Mouse (Mus musculus) adrenal gland, postnatal 25 days (tissue): ENCODE measurements around the gene Copb1. TPM values are rescaled to one million over a fixed set of nuclear protein-coding genes. Genes with fewer than 3 reads are reported as not detected.

Experiments
- DNase-seq: peaks from one replicate; pipeline ENCODE4 v3.0.0; 2021; ENCODE audit warnings: mixed read lengths
- long read RNA-seq: library from polyadenylated mRNA; stranded (forward); transcript quantifications from one replicate; pipeline ENCODE4 v2.0.0, GENCODE M21; 2021
- total RNA-seq: library from RNA; stranded (reverse); gene quantifications from 2 replicates; pipeline ENCODE4 v1.2.3, GENCODE M21; 2021

Gene Copb1
- 115 and 133 TPM in 2 replicates for total RNA-seq
- long read RNA-seq, transcript Copb1-201 (22 exons, 3,346 nt): major isoform, 182 of 223 reads
- long read RNA-seq, partial matches to known transcripts: 30 of 223 reads
- long read RNA-seq, other reads (novel, unspliced or antisense): 11 of 223 reads

DNA sequence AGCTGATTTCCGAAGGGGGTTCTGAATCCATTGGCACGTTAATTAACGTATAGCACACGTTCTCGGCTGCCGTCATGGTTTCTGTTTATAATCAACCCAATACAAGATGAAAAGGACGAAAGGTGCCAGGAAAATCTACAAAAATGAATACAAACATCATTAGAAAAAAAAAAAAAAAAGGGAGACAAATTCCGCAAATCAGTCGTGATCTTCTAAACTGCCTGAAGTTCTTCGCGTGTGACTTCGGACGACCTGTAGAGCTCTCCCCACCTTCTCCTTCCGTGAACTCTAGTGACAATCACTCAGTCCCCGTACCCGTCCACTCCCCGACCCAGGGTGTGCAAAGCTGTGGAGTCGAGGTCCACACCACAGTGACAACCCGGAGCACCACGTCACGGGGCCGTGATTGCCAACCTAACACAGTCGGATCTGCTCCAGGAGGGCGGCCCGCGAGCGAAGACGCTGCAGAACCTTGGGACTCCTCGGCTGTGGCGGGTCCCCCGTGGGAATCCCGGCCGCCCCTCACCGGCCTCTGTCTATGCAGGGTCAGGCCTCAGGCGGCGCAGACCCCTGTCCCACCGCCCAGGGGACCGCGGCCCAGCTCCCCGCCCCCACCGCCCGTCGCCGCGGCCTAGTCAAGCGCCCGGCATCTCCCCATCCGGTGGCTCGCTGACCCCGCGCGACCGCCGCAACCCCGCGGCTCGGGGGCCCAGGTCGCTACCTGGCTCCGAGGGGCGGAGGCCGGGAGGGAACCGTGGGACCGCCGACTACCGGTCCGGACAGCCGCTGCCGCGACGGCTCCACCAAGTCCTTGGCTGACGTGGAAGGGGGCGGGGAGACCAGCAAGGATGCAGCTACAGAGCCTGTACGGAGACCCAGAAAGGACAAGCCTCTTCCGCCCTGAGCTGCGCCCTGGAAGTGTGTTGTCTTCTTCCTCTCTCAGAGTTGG, at the start of gene Copb1:
Gene Copb1 (minus strand): TSS at position 827 of the 949 bp plus-strand sequence.
- DNase-seq: peak; percentile 92

DNA sequence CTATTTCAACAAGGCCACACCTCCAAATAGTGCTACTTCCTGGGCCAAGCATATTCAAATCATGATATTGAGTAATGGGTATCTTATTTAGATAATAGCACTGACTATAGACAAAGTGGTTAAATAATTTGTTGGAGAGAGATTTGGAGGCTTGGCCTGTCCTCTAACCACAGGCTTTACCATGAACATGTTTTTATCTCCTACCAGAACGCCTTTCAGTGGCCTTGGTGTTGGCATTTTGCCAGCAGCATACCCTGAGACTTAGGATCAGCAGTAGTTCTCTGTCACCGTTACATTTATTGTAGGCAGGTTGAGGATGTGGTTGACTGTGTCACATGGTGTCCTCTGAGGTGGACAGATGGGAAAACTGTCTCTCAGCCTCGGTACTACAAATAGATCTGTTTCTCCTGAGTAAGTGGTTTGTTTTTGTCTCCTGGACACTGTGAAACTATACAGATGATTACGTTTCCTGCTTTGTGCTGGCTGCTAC, 46.8 kb upstream of the Copb1 start:
- no peak for DNase-seq

DNA sequence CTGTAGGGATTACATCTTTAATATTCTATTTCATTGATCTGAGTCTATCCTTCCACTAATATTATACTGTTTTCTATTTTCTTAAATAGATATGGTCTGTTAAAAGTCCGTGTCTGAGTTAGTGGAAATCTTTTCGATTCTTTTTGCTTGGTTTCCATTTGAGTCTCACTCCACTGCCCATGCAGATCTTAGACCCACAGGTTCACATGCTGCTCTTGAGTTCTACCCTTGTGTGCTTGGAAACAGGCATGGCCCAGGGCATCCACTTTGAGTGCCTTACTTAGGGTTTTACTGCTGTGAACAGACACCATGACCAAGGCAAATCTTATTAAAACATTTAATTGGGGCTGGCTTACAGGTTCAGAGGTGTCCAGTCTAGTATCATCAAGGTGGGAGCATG, 46.3 kb upstream of the Copb1 start:
- DNase-seq: no peak

DNA sequence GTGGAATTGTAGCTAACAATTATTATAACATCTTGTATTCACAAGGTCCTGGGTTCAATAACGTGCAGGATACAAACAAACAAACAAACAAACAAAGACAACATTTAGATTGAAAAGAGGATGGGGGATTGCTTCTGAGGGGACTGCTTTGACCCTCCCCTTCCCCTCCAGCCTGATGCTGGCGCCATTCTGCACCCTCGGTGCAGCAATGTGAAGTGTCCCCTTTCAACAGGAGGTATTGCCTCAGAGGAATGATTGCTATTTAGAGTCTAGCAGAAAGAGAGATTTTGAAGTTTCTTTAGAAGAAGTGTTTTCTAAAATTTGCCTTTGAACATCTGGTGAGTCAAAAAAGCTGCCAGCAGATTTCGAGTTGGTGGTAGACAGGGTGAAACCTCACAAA, 44.7 kb upstream of the Copb1 start:
- DNase-seq: no peak

DNA sequence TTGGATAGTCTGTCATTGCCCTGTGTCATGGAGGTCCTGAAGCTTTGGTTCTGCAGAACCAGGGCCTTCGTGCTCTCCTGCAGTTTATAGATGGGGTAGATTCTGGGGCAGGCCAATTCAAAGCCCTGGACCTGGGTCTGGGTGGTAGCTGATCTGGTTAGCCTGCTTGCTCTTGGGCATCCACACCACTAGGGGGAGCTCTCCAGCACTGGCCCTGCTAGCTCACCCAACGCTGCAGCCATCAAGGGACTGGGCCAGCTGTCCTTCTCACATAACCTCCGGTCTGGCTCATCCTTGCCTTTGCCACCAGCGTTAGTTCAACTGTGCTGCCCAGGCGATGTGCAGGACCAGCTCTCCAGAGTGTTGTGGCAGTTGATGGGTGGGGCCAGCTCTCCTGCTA, 40.2 kb upstream of the Copb1 start:
- DNase-seq: no peak

DNA sequence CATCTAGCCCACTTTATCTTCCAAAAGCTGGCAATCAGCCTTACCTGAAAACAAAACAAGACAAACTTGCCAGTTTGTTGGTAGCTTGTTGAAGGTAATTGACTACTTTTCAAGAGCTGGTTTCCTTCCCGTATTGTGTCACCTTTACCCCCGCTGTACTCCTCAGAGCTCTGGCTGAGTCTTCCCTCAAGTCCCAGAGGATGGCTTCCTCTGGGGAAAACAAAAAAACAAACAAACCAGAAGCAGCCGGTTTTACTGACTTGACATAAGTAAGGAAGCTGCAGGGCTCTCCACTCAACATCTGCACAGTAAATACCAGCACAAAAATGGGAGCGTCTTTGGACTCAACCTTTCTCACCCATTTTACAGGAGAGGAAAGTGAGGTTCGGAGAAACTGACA, 39.4 kb upstream of the Copb1 start:
- no peak for DNase-seq

DNA sequence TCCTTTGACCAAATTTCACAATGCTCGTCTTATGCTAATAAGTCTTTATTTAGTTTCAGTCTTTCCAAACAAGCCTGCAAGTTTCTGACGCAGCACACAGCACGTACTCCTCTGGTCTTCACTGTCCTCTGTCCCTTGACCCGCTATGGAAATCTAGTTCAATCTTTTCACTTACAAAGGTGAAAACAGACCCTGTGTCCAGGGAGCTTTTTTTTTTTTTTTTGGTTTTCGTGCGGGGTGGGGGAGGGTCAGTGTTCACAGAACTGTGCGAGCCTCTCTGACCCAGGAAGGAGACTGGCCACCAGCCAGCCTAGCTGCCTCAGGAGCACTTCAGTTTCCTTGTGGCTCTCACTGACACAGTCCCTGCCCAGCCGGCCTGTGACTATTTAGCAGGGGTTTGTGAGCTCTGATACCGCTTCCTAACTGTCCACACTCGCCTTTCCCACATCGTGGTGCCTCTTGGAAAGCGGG, 38.0 kb upstream of the Copb1 start:
- peak; percentile 83 for DNase-seq

DNA sequence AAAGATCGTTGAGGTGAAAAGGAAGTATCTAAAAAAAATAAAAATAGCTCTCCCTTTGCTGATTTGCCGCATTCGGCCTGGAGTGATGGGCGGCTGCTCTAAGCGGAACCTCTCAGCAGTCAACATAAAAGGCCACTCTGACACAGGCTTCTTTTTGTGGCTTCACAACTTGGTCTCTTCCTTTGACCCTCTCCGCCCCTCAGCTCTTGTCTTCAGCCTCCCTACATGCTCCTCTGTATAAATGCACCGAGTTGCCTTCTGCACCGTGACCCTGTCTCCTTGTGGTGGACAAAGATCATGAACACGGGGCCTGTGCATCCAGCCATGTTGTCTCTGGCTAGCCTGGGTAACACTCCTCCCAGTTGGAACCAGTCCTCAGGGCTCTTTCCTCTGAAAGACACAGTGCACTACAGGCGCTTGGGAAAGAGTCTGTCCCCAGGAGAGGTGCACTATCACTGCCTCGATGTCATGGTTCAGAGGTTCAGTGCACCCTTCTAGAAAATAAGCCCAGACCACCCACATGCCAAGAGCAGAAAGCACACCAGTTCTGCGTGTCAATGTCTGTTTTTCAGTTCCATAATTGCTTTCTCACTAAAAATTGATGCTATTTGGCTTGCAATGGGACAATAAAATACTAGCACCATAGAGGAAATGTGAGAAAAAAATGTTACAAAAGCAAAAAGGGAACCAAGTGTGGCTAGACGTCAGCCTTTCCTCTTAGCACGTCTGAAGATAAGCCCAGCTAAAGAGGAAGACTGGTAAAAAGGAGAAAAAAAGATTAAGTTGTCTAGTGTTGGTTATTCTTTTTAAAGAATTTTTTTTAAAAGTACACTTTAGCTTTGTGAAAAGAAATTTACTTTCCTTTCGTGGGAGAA, 37.2 kb upstream of the Copb1 start:
- peak; percentile 5 for DNase-seq

DNA sequence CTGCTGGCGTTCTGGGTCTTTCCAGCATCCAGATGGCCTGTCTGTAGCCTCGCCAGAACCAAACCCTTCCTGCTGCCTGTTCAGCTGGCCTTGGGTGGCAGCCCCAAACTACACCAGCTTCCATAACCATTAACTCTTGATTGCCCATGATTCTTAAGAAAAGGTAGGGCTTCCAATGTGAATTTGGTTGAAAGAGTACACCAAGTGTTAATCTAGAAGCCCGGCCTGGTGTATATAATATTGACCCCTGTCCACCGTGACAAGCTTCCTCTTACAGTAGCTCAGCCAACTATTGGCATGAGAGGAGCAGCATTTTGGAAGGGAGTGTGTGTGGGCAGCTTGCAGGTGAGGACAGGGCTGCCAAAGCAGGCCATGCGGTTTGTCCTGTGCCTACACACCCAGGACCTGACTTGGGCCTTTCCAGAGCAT, 35.6 kb upstream of the Copb1 start:
- DNase-seq: no peak

DNA sequence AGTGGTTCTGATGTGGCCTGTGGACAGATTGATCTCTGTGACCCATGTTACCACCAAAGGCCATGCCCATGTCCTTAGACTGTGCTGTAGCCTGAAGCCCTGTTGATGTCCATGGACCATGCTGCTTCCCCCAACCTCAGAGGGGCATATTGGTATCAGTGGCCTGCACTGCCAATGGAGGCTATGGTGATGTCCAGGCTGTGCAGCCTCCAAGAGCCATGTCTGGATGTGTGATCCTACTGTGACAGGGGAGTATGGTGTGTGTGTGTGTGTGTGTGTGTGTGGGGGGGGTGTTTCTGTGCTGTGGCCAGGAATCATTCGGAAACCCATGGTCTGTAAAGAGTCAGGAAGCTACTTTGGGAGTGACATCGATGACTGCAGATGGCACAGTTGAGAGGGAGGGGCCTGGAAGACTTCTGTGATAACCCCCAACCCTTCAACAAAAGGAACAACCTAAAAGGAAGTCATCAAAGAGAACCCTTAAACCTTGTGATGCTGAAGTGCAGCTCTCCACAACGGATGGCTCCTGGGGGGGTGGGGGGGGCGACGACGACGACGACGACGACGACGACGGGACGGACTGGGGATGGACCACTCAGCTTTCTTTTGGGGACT, 29.9 kb upstream of the Copb1 start:
- DNase-seq: no peak

DNA sequence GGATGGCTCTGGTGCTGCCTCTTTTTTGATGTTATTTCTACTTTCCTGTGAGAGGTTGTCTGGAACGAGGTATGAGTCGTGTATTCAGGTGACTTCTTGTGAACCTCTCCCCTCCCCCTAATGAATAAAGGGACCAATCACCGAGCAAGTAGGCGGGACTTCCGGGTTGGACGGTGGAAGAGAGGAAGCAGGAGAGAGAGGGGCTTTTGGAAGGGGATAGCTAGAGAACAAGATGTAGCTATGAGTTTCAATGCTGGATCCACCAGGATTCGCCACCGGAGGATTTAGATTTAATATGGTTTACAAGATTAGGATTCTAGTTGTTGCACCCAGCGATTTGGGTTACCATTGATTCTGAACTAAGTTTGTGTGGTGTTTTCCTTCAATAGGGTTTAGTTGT, 28.5 kb upstream of the Copb1 start:
- no peak for DNase-seq

DNA sequence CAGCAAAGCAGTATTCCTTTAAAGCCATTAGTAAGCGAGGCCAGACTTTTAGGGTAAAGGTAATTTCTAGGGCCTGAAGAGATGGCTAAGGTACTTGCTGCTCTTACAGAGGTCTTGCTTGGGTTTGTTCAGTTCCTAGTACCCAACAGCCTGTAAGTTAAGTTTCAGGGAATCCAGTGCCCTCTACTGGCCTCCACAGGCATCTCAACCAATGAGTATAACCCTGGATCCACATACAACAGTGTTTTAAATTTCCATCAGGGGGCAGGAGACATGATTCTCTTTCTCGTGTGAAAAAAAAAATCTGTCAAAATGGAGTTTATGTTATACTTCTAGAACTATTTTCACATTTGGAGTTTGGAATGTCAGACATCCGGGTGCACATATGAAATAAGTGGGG, 27.2 kb upstream of the Copb1 start:
- DNase-seq: peak; percentile 6

DNA sequence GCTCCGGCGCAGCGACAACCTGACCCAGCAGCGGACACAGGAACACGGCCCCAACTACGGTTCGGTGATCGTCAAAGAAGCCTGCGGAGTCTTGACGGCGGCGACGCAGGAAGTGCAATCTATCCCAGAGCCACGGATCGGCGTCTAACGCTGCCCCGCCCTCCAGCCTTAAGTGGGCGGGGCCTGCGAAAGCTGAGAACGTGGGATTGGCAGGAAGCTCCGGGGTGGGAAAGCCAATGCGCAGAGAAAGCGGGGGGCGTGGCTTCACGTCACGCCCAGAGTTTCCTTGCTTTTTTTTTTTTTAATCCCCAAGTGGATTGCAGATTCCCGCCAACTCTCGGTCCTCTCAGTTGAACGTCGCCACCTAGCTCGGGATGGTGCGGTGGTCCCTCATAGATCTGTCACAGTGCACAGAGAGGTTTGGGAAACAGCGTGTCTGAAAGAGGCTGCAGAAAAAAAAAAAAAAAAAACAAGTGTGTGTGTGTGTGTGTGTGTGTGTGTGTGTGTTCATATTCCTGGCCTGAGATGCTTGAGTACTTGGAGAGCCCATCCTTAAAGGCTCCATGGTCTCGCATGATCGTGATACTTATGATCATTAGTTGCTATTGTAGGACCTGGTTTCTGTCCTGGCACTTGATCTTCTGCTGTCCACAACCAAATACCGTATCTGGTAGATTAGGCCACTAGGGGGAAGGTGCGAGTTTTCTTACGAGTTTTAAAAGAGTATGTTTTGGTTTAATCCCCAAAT, 21.7 kb upstream of the Copb1 start, which contains the start of gene Psma1:
Gene Psma1 (minus strand): TSS at position 114 of the 748 bp plus-strand sequence.
- peak; percentile 95 for DNase-seq

DNA sequence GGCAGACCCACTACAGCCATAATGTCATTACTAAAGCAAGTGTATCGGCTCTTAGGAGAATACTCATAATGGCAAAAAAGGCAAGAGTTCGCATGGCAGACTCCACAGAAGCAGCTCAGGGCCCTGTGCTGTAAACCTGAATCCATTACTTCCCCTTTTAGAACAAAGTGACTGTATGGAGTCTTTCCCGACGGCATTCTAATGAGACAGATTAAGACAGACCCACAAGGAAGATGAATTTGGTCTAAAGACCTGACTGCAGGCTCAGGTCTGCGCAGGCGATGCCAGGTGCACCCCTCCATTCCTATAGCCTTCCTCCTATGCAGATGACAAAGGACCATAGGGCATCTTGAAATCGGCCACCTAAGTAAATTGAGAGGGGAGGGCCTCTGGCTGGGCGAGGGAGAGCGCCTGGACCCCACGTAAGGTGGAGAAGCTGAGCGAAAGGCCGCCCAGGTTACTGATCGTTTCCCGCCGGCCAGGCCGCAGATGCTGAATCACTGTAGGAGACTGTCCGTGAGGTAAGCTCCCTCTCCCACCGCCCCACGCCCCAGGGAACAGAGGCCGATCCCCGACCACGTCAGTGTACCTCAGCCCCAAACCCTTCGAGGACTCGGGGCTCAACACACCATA, 21.0 kb upstream of the Copb1 start:
- DNase-seq: no peak

DNA sequence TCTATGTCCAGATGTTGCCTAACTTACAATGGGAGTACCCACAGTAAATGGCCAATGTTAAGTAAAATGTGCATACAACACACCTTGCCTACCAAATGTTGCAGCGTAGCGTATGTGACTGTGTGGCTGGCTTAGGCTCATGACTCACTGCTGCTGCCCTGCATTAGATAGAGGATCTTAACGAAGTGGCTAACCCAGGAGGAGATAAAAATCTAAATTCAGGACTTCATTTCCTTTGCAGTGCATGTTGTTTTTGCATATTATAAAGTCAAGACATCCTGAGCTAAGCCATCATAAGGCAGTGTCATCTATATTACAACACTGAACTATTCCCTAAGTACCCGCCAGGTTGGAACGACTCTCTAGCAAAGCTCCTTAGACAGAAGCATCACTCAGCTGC, 13.9 kb upstream of the Copb1 start:
- no peak for DNase-seq

DNA sequence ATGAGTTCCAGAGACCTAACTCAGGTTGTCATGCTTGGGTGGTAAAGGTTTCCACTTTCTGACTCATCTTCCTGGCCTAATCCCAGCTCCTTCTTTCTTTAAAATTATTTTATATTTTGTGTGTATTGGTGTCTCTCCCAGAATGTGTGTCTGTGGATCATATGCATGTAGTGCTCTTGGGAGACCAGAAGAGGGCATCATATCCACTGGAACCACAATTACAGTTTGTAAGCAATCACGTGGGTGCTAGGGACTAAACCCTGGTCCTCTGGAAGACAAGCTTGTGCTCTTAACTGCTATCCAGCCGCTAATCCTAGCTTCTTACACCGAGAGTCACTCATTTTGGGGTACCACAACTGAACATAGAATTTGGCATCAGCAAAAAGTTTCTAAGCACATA, 2.8 kb downstream of the Copb1 start:
- DNase-seq: no peak

DNA sequence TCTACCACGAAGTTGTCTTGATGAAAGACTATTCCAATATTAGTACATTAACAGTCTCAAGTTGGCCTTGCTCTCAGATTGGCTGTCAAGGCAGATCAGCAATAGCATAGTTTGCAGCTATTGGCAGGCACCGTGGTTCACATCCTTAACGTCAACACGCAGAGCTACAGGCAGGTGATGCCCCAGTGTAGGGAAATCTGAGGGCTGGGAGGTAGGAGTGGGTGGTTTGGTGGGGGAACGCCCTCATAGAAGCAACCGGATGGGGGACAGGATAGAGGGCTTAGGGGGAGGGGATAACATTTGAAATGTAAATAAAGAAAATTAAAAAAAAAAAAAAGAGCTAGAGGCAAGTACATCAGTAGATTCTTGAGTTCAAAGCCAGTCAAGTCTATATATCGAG, 20.5 kb downstream of the Copb1 start:
- DNase-seq: no peak

DNA sequence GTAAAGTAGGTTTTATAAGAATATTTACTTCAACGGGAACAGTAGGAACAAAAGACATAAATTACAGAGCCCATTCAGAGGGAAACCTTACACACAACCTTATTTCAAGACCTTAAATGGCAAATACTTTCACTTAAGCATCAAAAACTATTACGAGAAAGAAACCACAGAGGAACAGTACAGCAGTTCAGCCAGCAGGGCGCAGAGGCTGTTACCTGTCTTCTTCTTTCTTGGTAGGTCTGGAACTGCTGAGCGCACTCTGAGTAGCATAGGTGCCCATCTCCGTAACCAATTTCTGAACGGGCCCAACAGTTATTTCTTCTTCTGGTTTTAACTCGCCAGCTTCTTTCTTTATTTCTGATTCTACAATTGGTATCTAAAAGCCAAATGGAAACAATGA, 21.5 kb downstream of the Copb1 start:
- DNase-seq: no peak

DNA sequence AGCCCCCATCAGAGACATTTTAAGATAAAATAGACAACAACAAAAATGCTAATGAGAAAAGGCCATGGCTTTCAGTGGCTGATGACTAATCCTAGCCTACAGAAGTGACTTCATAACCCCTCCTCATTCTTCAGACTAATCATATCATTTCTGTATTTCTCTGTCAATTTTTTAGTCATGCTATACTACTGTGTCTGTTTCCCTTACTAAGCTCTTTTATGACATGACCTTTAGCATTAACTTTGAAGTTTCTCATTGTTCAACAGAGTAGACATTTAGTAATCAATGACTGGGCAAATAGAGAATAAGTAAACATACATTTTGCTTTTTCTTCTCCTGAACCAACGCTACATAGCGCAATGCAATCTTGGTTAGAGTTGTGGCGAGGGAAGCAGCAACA, 22.7 kb downstream of the Copb1 start:
- no peak for DNase-seq

DNA sequence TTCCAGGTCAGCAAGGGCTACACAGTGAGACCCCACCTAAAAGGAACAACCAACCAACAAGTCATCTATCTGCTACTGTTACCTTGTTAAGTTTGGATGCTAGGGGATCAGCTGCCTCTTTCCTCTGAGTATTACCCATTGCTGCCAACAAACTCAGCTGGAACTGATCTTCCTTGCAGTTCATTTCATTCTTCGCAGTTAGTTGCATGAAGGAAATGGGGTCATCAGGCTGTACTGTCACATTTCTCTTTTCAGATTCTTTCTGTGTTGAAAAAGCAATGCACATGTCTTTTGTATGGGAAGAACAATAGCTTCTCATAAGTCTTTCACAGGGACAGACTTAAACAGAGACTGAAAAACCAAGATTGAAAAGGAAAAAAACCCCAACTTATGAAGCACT, 28.0 kb downstream of the Copb1 start:
- DNase-seq: no peak

DNA sequence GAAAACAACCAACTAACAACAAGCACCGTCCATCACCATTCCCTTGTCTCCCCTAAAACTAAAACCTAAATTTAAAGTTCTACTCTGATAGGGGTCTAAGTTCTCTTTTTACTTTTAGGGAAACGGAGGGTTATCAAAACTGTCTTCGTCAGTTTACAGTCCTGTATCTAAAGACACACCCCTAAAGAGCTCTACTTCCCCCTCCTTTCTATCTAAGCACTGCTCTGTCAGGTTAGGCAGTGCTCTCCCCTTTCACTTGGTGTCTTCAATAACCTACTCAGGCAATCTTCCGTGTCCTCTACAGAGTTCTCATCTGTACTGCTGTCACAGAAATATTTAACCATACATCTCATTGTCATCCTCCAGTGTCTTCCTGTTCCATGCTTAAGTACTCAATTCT, 34.1 kb downstream of the Copb1 start:
- no peak for DNase-seq
